Mouse (Mus musculus) brain, embryonic 14.5 days (tissue): ENCODE data around the gene Trim66. TPM values are rescaled to one million over a fixed set of nuclear protein-coding genes. Genes with fewer than 3 reads are reported as not detected.

Experiments used
- DNase-seq: peaks from one replicate; pipeline ENCODE4 v3.0.0-alpha.2; 2011; ENCODE audit warnings: low read depth
- CTCF ChIP-seq: fragments of 200-500 bp; IDR thresholded peaks from 2 replicates; pipeline ENCODE4 v1.5.1; 2012; ENCODE audit warnings: inconsistent platforms, mild to moderate bottlenecking, moderate library complexity, borderline replicate concordance; ENCODE audit not compliant: insufficient read depth, insufficient read length; ENCODE audit errors: extremely low read depth
- POLR2A ChIP-seq: fragments of 200-500 bp; IDR thresholded peaks from 2 replicates; pipeline ENCODE4 v1.6.1; 2012; ENCODE audit warnings: mild to moderate bottlenecking, inconsistent platforms, borderline replicate concordance; ENCODE audit not compliant: poor library complexity, insufficient read depth, insufficient read length, severe bottlenecking; ENCODE audit errors: extremely low read depth
- polyA plus RNA-seq: library from polyadenylated mRNA; depleted of rRNA; stranded (reverse); fragments of >200 nt; gene quantifications from 2 replicates; pipeline ENCODE4 v1.2.3, GENCODE M21; 2012

Gene Trim66
- polyA plus RNA-seq, 1 experiment = 1.5 TPM

- TF ChIP-seq POLR2A = no peak
- TF ChIP-seq CTCF = no peak
- no peak for DNase-seq
These were observed 12.0 kb upstream of the Trim66 start for GRCm38 (mm10) chr7:109519936-109520335.

DNA sequence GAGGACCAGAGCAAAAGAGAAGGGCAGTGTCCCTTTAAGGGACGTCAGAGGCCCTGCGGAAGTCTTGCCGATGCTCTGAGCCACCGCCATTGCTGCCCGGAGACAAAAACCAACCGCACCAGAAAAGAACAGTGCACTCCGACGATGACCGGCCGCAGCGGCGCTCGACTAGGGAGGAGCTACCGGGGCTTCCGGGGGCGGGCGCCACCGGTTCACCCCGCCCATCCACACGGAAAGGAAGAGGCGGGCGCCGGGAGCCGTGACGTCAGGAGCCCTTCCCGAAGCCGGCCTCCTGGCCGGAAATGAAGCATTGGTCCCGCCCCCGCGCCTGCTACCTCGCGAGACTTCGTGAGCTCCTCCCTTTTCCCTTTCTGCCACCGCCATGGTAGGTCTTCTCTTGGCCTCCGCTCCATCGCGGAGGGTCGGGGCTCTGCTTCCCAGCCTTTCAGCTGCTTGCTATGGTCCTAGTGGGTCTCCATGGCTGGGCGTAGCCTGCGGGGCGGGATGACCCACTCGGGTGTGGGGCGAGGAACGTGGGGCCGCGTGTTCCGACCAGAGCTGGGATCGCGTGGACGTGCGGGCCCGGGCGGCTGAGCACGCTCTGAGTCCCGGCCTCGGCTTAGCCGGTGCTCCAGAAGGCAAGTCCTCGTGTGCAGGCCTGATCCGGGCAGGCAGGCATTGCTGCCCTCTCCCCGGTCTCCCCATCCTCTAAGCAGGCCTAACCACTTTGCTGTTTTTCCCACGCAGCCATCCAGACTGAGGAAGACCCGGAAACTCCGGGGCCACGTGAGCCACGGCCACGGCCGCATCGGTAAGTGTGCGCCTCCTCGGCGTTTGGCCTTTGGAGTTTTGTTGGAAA, 11.1 kb upstream of the Trim66 start, which contains the start of gene Rpl27a:
TSS of gene Rpl27a (plus strand) at position 310 of the 859 bp plus-strand sequence.
- TF ChIP-seq CTCF = no peak
- peak; percentile 86 for TF ChIP-seq POLR2A
- peak; percentile 99 for DNase-seq

- TF ChIP-seq POLR2A (no peak), CTCF (no peak)
- no peak for DNase-seq
These were observed 10.2 kb upstream of the Trim66 start for GRCm38 (mm10) chr7:109518036-109518681.

DNA sequence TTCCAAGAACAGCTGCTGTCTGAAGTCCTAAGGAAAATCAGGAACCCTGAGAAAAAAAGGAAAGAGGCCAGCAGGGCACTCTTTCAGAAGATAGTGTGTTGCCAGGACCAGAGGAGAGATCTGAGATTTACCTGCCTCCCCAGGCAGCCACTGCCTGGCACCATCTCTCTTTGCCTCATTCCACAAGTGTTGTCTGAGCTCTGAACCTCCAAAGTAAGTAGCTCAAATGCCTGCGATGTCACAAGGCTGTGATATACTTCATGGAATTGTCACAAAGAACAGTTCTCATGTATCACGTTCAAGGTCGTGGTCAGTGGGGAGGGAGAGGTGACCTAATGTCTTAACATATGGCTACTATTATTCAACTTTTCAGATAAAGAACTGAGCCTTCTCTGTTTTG, 8.6 kb upstream of the Trim66 start:
- DNase-seq = no peak

GRCm38 (mm10) chr7:109511838-109512237, 3.9 kb upstream of the Trim66 start:
- no peak for DNase-seq
- TF ChIP-seq CTCF = no peak
- no peak for TF ChIP-seq POLR2A

More for the DNA sequence above, 8.6 kb upstream of the Trim66 start:
- TF ChIP-seq CTCF (no peak), POLR2A (no peak)

DNA sequence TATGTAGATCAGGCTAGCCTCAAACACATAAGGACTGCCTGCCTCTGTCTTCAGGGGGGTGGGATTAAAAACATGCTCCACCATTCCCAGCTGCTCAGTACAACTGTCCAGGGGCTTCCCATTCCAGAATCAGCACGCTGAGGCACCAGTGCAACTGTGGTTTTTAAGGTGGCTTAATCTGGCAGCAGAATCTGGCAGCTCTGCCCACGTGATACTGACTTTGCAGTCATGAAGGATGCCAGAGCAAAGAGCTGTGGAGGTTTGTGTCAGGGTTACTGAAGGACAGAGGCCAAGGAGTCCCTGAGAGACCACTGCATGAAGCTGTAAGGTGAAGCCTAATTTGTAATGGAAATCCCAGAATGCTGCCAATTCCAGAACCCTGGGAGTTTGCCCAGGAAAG, 2.9 kb upstream of the Trim66 start:
- DNase-seq = no peak
- TF ChIP-seq POLR2A = no peak
- no peak for TF ChIP-seq CTCF

DNA sequence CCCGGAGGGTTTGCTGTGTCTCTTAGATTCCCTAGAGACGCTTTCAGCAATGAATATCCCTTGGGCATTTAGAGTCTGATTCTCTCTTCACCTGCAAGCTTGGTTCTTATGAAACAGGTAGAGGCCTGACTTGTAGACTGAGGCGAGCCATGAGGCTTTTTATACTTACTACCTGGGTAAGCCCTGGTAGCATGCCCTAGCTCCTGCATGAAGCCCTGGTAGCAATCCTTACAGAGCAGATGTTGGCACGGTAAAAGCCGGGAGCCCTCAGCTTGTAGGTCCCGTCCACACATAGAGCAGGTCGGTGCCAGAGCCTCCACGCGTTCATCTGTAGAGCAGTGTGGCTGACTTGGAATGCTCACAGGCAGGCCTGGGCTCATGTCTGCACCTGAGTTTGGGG, 362 bp downstream of the Trim66 start:
- TF ChIP-seq POLR2A = no peak
- TF ChIP-seq CTCF = no peak
- peak; percentile 15 for DNase-seq

DNA sequence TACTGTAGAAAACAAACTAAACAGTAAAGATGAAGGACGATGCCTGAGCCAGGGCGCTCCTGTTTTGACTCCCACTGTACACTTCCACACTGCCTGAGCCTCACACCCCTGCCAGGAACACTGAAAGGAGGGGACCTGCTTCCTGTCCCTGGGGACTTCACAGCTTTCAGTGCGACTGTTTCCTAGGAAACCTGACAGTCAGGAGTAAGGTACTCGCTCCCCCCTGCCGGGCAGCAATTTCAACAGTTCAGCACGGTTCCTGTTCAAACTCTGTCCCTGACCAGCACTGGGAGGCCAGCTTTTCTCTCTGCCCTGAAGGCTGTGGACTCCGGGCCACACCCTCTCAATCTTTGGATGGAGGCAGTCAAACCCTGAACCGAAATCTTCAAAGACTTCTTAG, 815 bp downstream of the Trim66 start:
- TF ChIP-seq CTCF = no peak
- TF ChIP-seq POLR2A = no peak
- peak; percentile 83 for DNase-seq

GRCm38 (mm10) chr7:109497507-109497906, 10.4 kb downstream of the Trim66 start:
- peak; percentile 25 for DNase-seq
- TF ChIP-seq CTCF (no peak), POLR2A (no peak)

- TF ChIP-seq POLR2A = no peak
- TF ChIP-seq CTCF = no peak
- peak; percentile 67 for DNase-seq
These were observed 14.3 kb downstream of the Trim66 start for GRCm38 (mm10) chr7:109493319-109494316.

GRCm38 (mm10) chr7:109492616-109493318, 15.2 kb downstream of the Trim66 start:
- no peak for DNase-seq
- TF ChIP-seq CTCF (no peak), POLR2A (no peak)
